Mouse (Mus musculus) CH12.LX (cell line): ENCODE measurements at regions not wholly inside any gene's neighbourhood (a gene's known extent, or its start where the extent isn't known, plus 50 kb on each side); places are given as distances from the start of the nearest gene placed in this dataset.
A peak's percentile ranks its signal among the peaks of the same experiment; 100 is the strongest.

Source experiments
- DNase-seq: peaks from one replicate; pipeline ENCODE4 v3.0.0-alpha.2; 2013; ENCODE audit errors: extremely low read depth
- H3K27ac ChIP-seq: 2 replicates; pipeline ENCODE4 v1.5.1; 2012; ENCODE audit warnings: low read depth, mild to moderate bottlenecking, control low read depth, moderate library complexity; ENCODE audit not compliant: insufficient read depth
- H3K27me3 ChIP-seq: replicated peaks from 2 replicates; pipeline ENCODE3; 2012; ENCODE audit warnings: inconsistent platforms
- H3K36me3 ChIP-seq, 2 experiments: replicated peaks in 1 of 2; 2 replicates each; pipeline versions ENCODE3 to v1.6.1; 2012; ENCODE audit warnings: inconsistent platforms in 1 of 2, low read length in 1 of 2, mild to moderate bottlenecking in 1 of 2, mixed read lengths in 1 of 2, moderate library complexity in 1 of 2; ENCODE audit not compliant: control insufficient read depth in 1 of 2, insufficient read depth in 1 of 2
- H3K4me1 ChIP-seq, 2 experiments: 2 replicates each; pipeline ENCODE4 v1.6.1; 2012; ENCODE audit warnings: inconsistent platforms in 1 of 2, moderate library complexity in 1 of 2; ENCODE audit not compliant: insufficient read depth in 2 of 2, control insufficient read depth in 1 of 2
- H3K4me2 ChIP-seq: 2 replicates; pipeline ENCODE4 v1.6.1; 2012; ENCODE audit warnings: low read depth, mild to moderate bottlenecking, control low read depth; ENCODE audit not compliant: poor library complexity, insufficient read depth, severe bottlenecking
- H3K4me3 ChIP-seq, 3 experiments: fragments of 150-350 bp in 1 of 3; sonication (generic) in 1 of 3; replicated peaks in 1 of 3; 2 replicates each; pipeline versions ENCODE3 to v1.5.1; 2011 to 2012; ENCODE audit warnings: low read depth in 2 of 3, low read length in 2 of 3, mild to moderate bottlenecking in 2 of 3, moderate library complexity in 2 of 3, control low read depth in 1 of 3, improper control_type of control experiment in 1 of 3, inconsistent platforms in 1 of 3, mixed read lengths in 1 of 3; ENCODE audit not compliant: poor library complexity in 1 of 3
- H3K79me2 ChIP-seq: replicated peaks from 2 replicates; pipeline ENCODE4 v1.6.1; 2012; ENCODE audit warnings: mild to moderate bottlenecking, moderate library complexity; ENCODE audit not compliant: control insufficient read depth, poor library complexity, insufficient read depth, severe bottlenecking; ENCODE audit errors: extremely low read depth
- H3K9ac ChIP-seq: 2 replicates; pipeline ENCODE4 v1.6.1; 2012; ENCODE audit warnings: low read depth, mild to moderate bottlenecking, control low read depth, moderate library complexity; ENCODE audit not compliant: insufficient read depth
- H3K9me3 ChIP-seq: replicated peaks from 2 replicates; pipeline ENCODE3; 2012; ENCODE audit warnings: low read length, inconsistent platforms, mixed read lengths
- BHLHE40 ChIP-seq: IDR thresholded peaks from 2 replicates; pipeline ENCODE4 v1.6.1; 2011; ENCODE audit warnings: mild to moderate bottlenecking, low read depth, low read length, improper control_type of control experiment
- CHD1 ChIP-seq: IDR thresholded peaks from 2 replicates; pipeline ENCODE4 v1.6.1; 2012; ENCODE audit warnings: low read depth, low read length, improper control_type of control experiment, inconsistent platforms
- CTCF ChIP-seq, 2 experiments: IDR thresholded peaks in 1 of 2; conservative IDR thresholded peaks in 1 of 2; 2 replicates each; pipeline ENCODE4 v1.5.1; 2011 to 2012; ENCODE audit warnings: low read depth in 2 of 2, low read length in 2 of 2, improper control_type of control experiment in 1 of 2, inconsistent platforms in 1 of 2, mild to moderate bottlenecking in 1 of 2, moderate library complexity in 1 of 2
- E2F4 ChIP-seq: IDR thresholded peaks from 2 replicates; pipeline ENCODE4 v1.6.1; 2011; ENCODE audit warnings: low read depth, low read length, improper control_type of control experiment; ENCODE audit not compliant: insufficient replicate concordance
- EP300 ChIP-seq: IDR thresholded peaks from 2 replicates; pipeline ENCODE4 v1.6.1; 2011; ENCODE audit warnings: low read length, improper control_type of control experiment
- ETS1 ChIP-seq: conservative IDR thresholded peaks from 2 replicates; pipeline ENCODE4 v1.6.1; 2012; ENCODE audit warnings: low read depth, mild to moderate bottlenecking, inconsistent platforms, low read length, improper control_type of control experiment, moderate library complexity
- HCFC1 ChIP-seq: IDR thresholded peaks from 2 replicates; pipeline ENCODE4 v1.6.1; 2012; ENCODE audit warnings: low read depth, mild to moderate bottlenecking, inconsistent platforms, low read length, improper control_type of control experiment
- IRF4 ChIP-seq: IDR thresholded peaks from 2 replicates; pipeline ENCODE4 v1.6.1; 2014; ENCODE audit warnings: low read depth, mild to moderate bottlenecking, inconsistent platforms, low read length, improper control_type of control experiment
- JUN ChIP-seq: IDR thresholded peaks from 2 replicates; pipeline ENCODE4 v1.6.1; 2011; ENCODE audit warnings: low read depth, mild to moderate bottlenecking, low read length, improper control_type of control experiment, moderate library complexity; ENCODE audit not compliant: insufficient read depth
- JUND ChIP-seq: conservative IDR thresholded peaks from 2 replicates; pipeline ENCODE4 v1.6.1; 2011; ENCODE audit warnings: low read depth, low read length, improper control_type of control experiment
- KAT2A ChIP-seq: IDR thresholded peaks from 2 replicates; pipeline ENCODE4 v1.6.1; 2012; ENCODE audit warnings: low read length, improper control_type of control experiment, inconsistent platforms; ENCODE audit not compliant: insufficient replicate concordance
- MAFK ChIP-seq: IDR thresholded peaks from 2 replicates; pipeline ENCODE4 v1.6.1; 2011; ENCODE audit warnings: low read length, improper control_type of control experiment; ENCODE audit not compliant: insufficient replicate concordance
- MAX ChIP-seq: IDR thresholded peaks from 2 replicates; pipeline ENCODE4 v1.6.1; 2011; ENCODE audit warnings: low read length, improper control_type of control experiment
- MAZ ChIP-seq: IDR thresholded peaks from 2 replicates; pipeline ENCODE4 v1.6.1; 2012; ENCODE audit warnings: low read depth, mild to moderate bottlenecking, inconsistent platforms, low read length, improper control_type of control experiment, moderate library complexity
- MEF2A ChIP-seq: IDR thresholded peaks from 2 replicates; pipeline ENCODE4 v1.6.1; 2014; ENCODE audit warnings: low read depth, mild to moderate bottlenecking, inconsistent platforms, low read length, improper control_type of control experiment, borderline replicate concordance
- MXI1 ChIP-seq: IDR thresholded peaks from 2 replicates; pipeline ENCODE4 v1.6.1; 2011; ENCODE audit warnings: mild to moderate bottlenecking, low read depth, low read length, improper control_type of control experiment
- MYC ChIP-seq: IDR thresholded peaks from 2 replicates; pipeline ENCODE4 v1.6.1; 2011; ENCODE audit warnings: low read depth, mild to moderate bottlenecking, improper control_type of control experiment, low read length
- RAD21 ChIP-seq: IDR thresholded peaks from 2 replicates; pipeline ENCODE4 v1.6.1; 2011; ENCODE audit warnings: low read depth, mild to moderate bottlenecking, low read length, improper control_type of control experiment, moderate library complexity
- RCOR1 ChIP-seq: conservative IDR thresholded peaks from 2 replicates; pipeline ENCODE4 v1.6.1; 2012; ENCODE audit warnings: low read depth, mild to moderate bottlenecking, inconsistent platforms, low read length, improper control_type of control experiment
- SIN3A ChIP-seq: IDR thresholded peaks from 2 replicates; pipeline ENCODE4 v1.6.1; 2012; ENCODE audit warnings: low read length, improper control_type of control experiment, inconsistent platforms
- SMC3 ChIP-seq: IDR thresholded peaks from 2 replicates; pipeline ENCODE4 v1.6.1; 2011; ENCODE audit warnings: low read depth, low read length, improper control_type of control experiment
- UBTF ChIP-seq: IDR thresholded peaks from 2 replicates; pipeline ENCODE4 v1.6.1; 2012; ENCODE audit warnings: low read depth, mild to moderate bottlenecking, inconsistent platforms, low read length, improper control_type of control experiment, moderate library complexity
- USF1 ChIP-seq: IDR thresholded peaks from 2 replicates; pipeline ENCODE4 v1.6.1; 2014; ENCODE audit warnings: low read depth, mild to moderate bottlenecking, inconsistent platforms, low read length, improper control_type of control experiment
- ZC3H11A ChIP-seq: IDR thresholded peaks from 2 replicates; pipeline ENCODE4 v1.6.1; 2012; ENCODE audit warnings: low read depth, mild to moderate bottlenecking, inconsistent platforms, low read length, improper control_type of control experiment
- ZKSCAN1 ChIP-seq: IDR thresholded peaks from 2 replicates; pipeline ENCODE4 v1.6.1; 2012; ENCODE audit warnings: low read depth, inconsistent platforms, low read length, improper control_type of control experiment, borderline replicate concordance
- ZMIZ1 ChIP-seq: IDR thresholded peaks from 2 replicates; pipeline ENCODE4 v1.6.1; 2012; ENCODE audit warnings: low read depth, mild to moderate bottlenecking, inconsistent platforms, low read length, improper control_type of control experiment
- ZNF384 ChIP-seq: IDR thresholded peaks from 2 replicates; pipeline ENCODE4 v1.6.1; 2012; ENCODE audit warnings: low read depth, low read length, improper control_type of control experiment, inconsistent platforms
- dilution Hi-C: fragments of 300-500 bp; cut with MboI; formaldehyde crosslinking; loops from 2 replicates; pipeline ENCODE4 v1.14.3; 2020; ENCODE audit warnings: low sequenced_read_pairs; ENCODE audit not compliant: extremely low pct_unique_long_range_greater_than_20kb, extremely low pct_ligation_motif_present
- in situ Hi-C: fragments of 300-500 bp; cut with MboI; formaldehyde crosslinking; loops from 3 replicates; pipeline ENCODE4 v1.14.3; 2019; ENCODE audit warnings: low sequenced_read_pairs, low pct_ligation_motif_present, low pct_unique_long_range_greater_than_20kb, mixed read lengths

- Histone ChIP-seq H3K4me1 (peaks cover 6 to 16% of the 10 kb centered on the region in 2 experiments), H3K79me2 (no peaks in the 10 kb centered on the region), H3K9ac (no peak overlapping the region), H3K4me2 (no peak overlapping the region), H3K27ac (no peak overlapping the region), H3K36me3 (no peaks in the 10 kb centered on the region), H3K4me3 (no peak overlapping the region)
- in situ Hi-C loops: no loop called here
- TF ChIP-seq CTCF (conservative IDR thresholded peaks at IDR 0.05 in 1 of 2, IDR thresholded peaks at IDR 0.05 in 1 of 2; ENCODE audit: low read depth in 2 of 2, low read length in 2 of 2): no peak
- no peak for TF ChIP-seq KAT2A
- TF ChIP-seq MEF2A: no peak
- no peak for TF ChIP-seq SIN3A
- TF ChIP-seq UBTF: no peak
- no peak for TF ChIP-seq ZKSCAN1
- peak; percentile 57 for TF ChIP-seq EP300
- TF ChIP-seq JUN: no peak
- TF ChIP-seq CHD1: no peak
- TF ChIP-seq BHLHE40: no peak
- no peak for TF ChIP-seq USF1
- no peak for TF ChIP-seq SMC3
- TF ChIP-seq HCFC1: no peak
- peak; percentile 36 for TF ChIP-seq ETS1
- TF ChIP-seq ZC3H11A: no peak
- TF ChIP-seq JUND: no peak
- 0 out of 2 replicates have a peak, but pooled peaks have one; percentile 14 for TF ChIP-seq MYC
- TF ChIP-seq MXI1: no peak
- TF ChIP-seq RCOR1: no peak
- TF ChIP-seq MAZ: no peak
- no peak for TF ChIP-seq E2F4
- TF ChIP-seq ZMIZ1: no peak
- no peak for TF ChIP-seq MAFK
- TF ChIP-seq IRF4: peak; percentile 77
- no peak for TF ChIP-seq MAX
- TF ChIP-seq RAD21: no peak
- peak; percentile 90 for TF ChIP-seq ZNF384
- TF ChIP-seq, all 38 proteins: peak for 5
- dilution Hi-C loops: no loop called here
- Histone ChIP-seq H3K27me3 (no peaks in the 10 kb centered on the region), H3K9me3 (peaks cover 3% of the 10 kb centered on the region)
- no peak for DNase-seq
Observed at GRCm38 (mm10) chr10:17559980-17560379, 163.0 kb upstream of the Cited2 start.
